Mouse (Mus musculus): ENCODE measurements around the gene Cldn34b4. TPM values are rescaled to one million over a fixed set of nuclear protein-coding genes. Genes with fewer than 3 reads are reported as not detected.

Gene Cldn34b4
- not detected in 2 replicates for polyA plus RNA-seq (2015; fragmentation: Nextera tagmentation; extraction: Ambion mirVana)

DNA sequence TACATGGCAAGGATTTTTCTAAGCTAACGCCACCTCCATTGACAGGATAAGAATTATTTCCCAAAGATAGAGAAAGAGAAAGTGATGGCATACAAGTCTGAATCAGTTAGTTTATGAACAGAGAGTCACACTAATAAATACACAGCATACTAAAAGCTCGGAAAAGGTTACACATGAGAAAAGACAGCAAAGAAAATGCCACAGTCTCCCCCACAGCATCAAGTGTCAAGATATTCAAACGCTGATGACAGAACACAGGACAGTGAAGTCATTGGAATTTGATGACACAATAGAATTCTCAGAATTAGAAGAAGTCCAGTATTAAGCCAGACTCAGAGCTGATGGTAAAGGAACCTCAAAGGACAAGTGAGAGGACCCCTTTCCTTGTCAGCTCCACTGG is at the start of gene Cldn34b4:
Gene Cldn34b4, plus strand, starts transcription at position 301 of the 400 bp plus-strand sequence.
- WGBS, result 88% methylated on average over 3 of the region's 3 CpGs
- no peak within 1 kb of the TSS for H3K9ac ChIP-seq

More for the DNA sequence above, at the start of gene Cldn34b4:
- no peaks in the 10 kb centered on the region for H3K27me3 ChIP-seq
- H3K9me3 ChIP-seq (replicated peaks), result no peaks in the 10 kb centered on the region
- H3K4me2 ChIP-seq (replicated peaks), result no peak within 1 kb of the TSS
- no peak within 1 kb of the TSS for H3K27ac ChIP-seq (replicated peaks)
- no peak within 1 kb of the TSS for H3K4me3 ChIP-seq (replicated peaks)
- H3K36me3 ChIP-seq, result no peaks in the 10 kb centered on the region
- no peak for ATAC-seq (ENCODE audit: insufficient number of reproducible peaks, low FRiP score, low TSS enrichment, low read depth)
- no peaks in the 10 kb centered on the region for H3K4me1 ChIP-seq

Other genes starting within 250 kb of the Cldn34b4 start
- gene Cldn34b3, start 129.0 kb upstream of the Cldn34b4 start, polyA plus RNA-seq (2015; fragmentation: Nextera tagmentation; extraction: Ambion mirVana), result not detected in 2 replicates
- not detected in 2 replicates for gene Cldn34d, start 209.6 kb downstream of the Cldn34b4 start, polyA plus RNA-seq (2015; fragmentation: Nextera tagmentation; extraction: Ambion mirVana)

Measured in embryonic facial prominence, embryonic 15.5 days (tissue).